Mouse (Mus musculus): ENCODE measurements at regions not wholly inside any gene's neighbourhood (a gene's known extent, or its start where the extent isn't known, plus 50 kb on each side); places are given as distances from the start of the nearest gene placed in this dataset.
A peak's percentile ranks its signal among the peaks of the same experiment; 100 is the strongest.

DNA sequence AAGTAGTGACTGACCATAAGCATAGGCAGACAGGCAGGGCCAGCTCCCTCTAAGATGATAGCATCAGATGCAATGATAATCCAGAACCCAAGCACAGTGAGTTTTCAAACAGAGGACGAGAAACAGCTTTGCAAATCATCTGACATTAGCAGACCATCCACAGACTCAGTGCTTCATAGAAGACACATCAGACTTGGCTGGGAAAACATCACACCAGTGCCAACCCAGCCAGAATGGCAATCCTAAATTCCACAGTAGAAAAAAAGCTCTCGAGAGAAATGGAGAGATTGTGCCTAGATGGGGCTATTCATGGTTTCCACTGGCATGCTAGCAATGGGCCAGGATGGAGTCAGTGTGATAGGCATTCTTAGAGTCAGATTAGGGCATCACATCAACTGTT, 319.1 kb downstream of the 9330182O14Rik start:
- Histone ChIP-seq H3K4me2 (ENCODE audit: low read depth, low read length) (no peak overlapping the region), H3K36me3 (ENCODE audit: control insufficient read depth, insufficient read depth) (no peaks in the 10 kb centered on the region), H3K27me3 (ENCODE audit: control insufficient read depth, insufficient read depth, low read length) (no peaks in the 10 kb centered on the region), H3K27ac (ENCODE audit: low read length) (no peak overlapping the region), H3K4me3 (ENCODE audit: low read length) (no peak overlapping the region), H3K9me3 (replicated peaks; ENCODE audit: control insufficient read depth, low read length) (no peaks in the 10 kb centered on the region), H3K9ac (ENCODE audit: low read length) (no peak overlapping the region), H3K4me1 (ENCODE audit: control insufficient read depth, insufficient read depth, low read length) (no peaks in the 10 kb centered on the region)
- ATAC-seq (replicated peaks; ENCODE audit: extremely low read depth, insufficient read depth, low FRiP score) = no peak
- 55% methylated on average over 2 of the region's 2 CpGs for WGBS

- WGBS = 25% methylated on average over 7 of the region's 7 CpGs
- no peak for ATAC-seq (replicated peaks; ENCODE audit: extremely low read depth, insufficient read depth, low FRiP score)
- Histone ChIP-seq H3K9me3 (replicated peaks; ENCODE audit: control insufficient read depth, low read length) (no peaks in the 10 kb centered on the region), H3K36me3 (ENCODE audit: control insufficient read depth, insufficient read depth) (no peaks in the 10 kb centered on the region), H3K4me3 (ENCODE audit: low read length) (peak overlapping the region; percentile 34), H3K4me2 (ENCODE audit: low read depth, low read length) (peak overlapping the region; percentile 60), H3K27ac (ENCODE audit: low read length) (no peak overlapping the region), H3K4me1 (ENCODE audit: control insufficient read depth, insufficient read depth, low read length) (peaks cover 4% of the 10 kb centered on the region), H3K27me3 (ENCODE audit: control insufficient read depth, insufficient read depth, low read length) (no peaks in the 10 kb centered on the region), H3K9ac (ENCODE audit: low read length) (no peak overlapping the region)
These were observed 341.6 kb downstream of the 9330182O14Rik start for GRCm38 (mm10) chr15:40475659-40476355.

- H3K27ac ChIP-seq (ENCODE audit: low read length) = no peak overlapping the region
- no peaks in the 10 kb centered on the region for H3K9me3 ChIP-seq (replicated peaks; ENCODE audit: control insufficient read depth, low read length)
- H3K4me2 ChIP-seq (ENCODE audit: low read depth, low read length) = no peak overlapping the region
- no peak overlapping the region for H3K4me3 ChIP-seq (ENCODE audit: low read length)
- H3K27me3 ChIP-seq (ENCODE audit: control insufficient read depth, insufficient read depth, low read length) = no peaks in the 10 kb centered on the region
- no peak overlapping the region for H3K9ac ChIP-seq (ENCODE audit: low read length)
- H3K36me3 ChIP-seq (ENCODE audit: control insufficient read depth, insufficient read depth) = no peaks in the 10 kb centered on the region
- 71% methylated on average over 1 of the region's 1 CpGs for WGBS
- ATAC-seq (replicated peaks; ENCODE audit: extremely low read depth, insufficient read depth, low FRiP score) = no peak
- peaks cover 4% of the 10 kb centered on the region for H3K4me1 ChIP-seq (ENCODE audit: control insufficient read depth, insufficient read depth, low read length)
These were observed 346.2 kb downstream of the 9330182O14Rik start for GRCm38 (mm10) chr15:40480386-40480785.

DNA sequence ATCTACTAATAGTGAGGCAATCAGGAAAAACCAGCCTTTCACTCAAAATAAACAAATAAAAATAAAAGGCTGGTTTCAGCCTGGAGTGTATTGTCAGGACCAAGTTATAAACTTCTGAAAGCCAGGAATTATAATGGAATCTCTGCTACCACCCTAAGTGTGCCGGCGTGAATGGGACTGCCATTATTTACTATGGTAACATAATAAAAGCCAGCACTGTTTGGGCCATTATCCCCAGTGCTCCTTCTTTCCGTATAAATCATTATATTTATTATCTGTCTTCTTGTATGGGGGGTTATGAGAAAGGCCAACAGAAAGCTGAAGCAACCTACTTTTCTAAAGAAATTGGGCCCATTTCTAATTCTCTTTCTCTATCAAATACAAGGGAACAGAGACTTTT, 347.1 kb downstream of the 9330182O14Rik start:
- Histone ChIP-seq H3K4me2 (ENCODE audit: low read depth, low read length) (no peak overlapping the region), H3K27ac (ENCODE audit: low read length) (no peak overlapping the region), H3K36me3 (ENCODE audit: control insufficient read depth, insufficient read depth) (no peaks in the 10 kb centered on the region), H3K4me1 (ENCODE audit: control insufficient read depth, insufficient read depth, low read length) (no peaks in the 10 kb centered on the region; the same call in 1 of the 2 replicates), H3K9me3 (replicated peaks; ENCODE audit: control insufficient read depth, low read length) (no peaks in the 10 kb centered on the region), H3K4me3 (ENCODE audit: low read length) (no peak overlapping the region), H3K27me3 (ENCODE audit: control insufficient read depth, insufficient read depth, low read length) (no peaks in the 10 kb centered on the region), H3K9ac (ENCODE audit: low read length) (no peak overlapping the region)
- ATAC-seq (replicated peaks; ENCODE audit: extremely low read depth, insufficient read depth, low FRiP score) = no peak
- 73% methylated on average over 3 of the region's 3 CpGs for WGBS

DNA sequence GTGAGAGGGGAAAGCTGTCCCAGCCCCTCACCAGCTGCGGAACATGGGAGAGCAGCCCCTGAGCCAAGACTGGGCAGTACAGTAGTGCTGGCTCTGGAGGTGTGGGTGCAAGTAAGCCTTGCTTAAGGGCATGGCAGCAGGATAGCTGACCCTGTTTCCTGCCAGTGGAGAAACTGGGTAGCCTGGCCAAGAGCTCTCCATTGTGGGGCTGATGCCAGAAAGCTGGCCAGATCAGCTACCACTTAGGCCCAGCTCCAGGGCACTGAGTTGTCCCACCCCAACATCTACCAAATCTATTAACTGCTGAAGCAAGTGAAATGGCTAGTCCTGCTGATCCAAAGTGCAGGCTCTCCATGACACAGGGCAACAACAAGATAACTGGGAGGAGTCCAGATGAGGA, 351.8 kb downstream of the 9330182O14Rik start:
- Histone ChIP-seq H3K9me3 (replicated peaks; ENCODE audit: control insufficient read depth, low read length) (no peaks in the 10 kb centered on the region), H3K36me3 (ENCODE audit: control insufficient read depth, insufficient read depth) (no peaks in the 10 kb centered on the region), H3K4me1 (ENCODE audit: control insufficient read depth, insufficient read depth, low read length) (no peaks in the 10 kb centered on the region), H3K27me3 (ENCODE audit: control insufficient read depth, insufficient read depth, low read length) (no peaks in the 10 kb centered on the region), H3K9ac (ENCODE audit: low read length) (no peak overlapping the region), H3K4me2 (ENCODE audit: low read depth, low read length) (no peak overlapping the region), H3K27ac (ENCODE audit: low read length) (no peak overlapping the region), H3K4me3 (ENCODE audit: low read length) (no peak overlapping the region)
- 90% methylated on average over 1 of the region's 1 CpGs for WGBS
- ATAC-seq (replicated peaks; ENCODE audit: extremely low read depth, insufficient read depth, low FRiP score) = no peak

DNA sequence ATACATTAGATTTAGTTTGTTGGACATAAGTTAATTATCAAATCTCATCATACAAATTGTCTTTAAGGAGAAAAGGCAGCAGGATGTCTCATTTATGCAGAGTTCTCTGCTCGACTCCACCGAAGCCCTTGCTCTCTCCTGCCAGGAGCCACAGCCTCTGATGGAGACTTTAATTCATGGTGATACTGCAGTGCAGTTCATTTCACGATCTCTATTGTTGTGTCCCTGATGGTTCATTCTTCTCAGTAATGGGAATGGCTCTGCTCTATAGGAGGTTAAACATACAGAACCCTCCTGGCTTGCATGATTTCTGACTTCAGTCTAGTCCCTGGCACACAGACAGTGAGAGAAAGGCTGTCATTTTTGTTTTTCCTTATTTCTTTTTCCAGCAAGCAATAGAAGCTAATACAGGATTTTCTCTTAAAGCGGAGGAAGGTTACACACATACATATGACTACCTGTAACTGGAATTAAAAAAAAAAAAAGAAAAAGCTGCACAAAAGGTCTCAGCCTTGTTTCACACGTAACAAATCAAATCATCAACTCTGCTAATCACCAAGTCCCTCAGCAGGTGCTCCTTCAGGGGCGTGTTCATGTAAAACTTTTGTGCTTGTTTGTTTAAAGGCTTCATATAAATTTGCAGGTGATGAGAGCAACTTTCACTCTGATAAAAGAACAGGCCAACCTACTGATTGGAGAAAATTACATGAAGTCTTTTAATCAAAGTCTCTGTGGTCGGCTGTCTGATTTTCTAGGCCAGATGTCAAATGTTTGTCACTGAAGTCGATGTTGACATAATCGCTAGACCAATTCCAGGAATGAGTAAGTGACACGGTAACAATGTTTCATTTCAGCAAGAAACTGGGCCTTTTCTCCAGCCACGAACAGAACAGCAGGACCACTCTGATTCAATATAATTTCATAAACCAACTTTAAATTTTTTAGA, 367.3 kb downstream of the 9330182O14Rik start:
- no peaks in the 10 kb centered on the region for H3K27me3 ChIP-seq (ENCODE audit: control insufficient read depth, insufficient read depth, low read length)
- no peaks in the 10 kb centered on the region for H3K9me3 ChIP-seq (replicated peaks; ENCODE audit: control insufficient read depth, low read length)
- no peak for ATAC-seq (replicated peaks; ENCODE audit: extremely low read depth, insufficient read depth, low FRiP score)
- H3K36me3 ChIP-seq (ENCODE audit: control insufficient read depth, insufficient read depth) = no peaks in the 10 kb centered on the region
- H3K4me1 ChIP-seq (ENCODE audit: control insufficient read depth, insufficient read depth, low read length) = no peaks in the 10 kb centered on the region
- H3K9ac ChIP-seq (ENCODE audit: low read length) = no peak overlapping the region
- no peak overlapping the region for H3K4me2 ChIP-seq (ENCODE audit: low read depth, low read length)
- no peak overlapping the region for H3K4me3 ChIP-seq (ENCODE audit: low read length)
- 57% methylated on average over 11 of the region's 11 CpGs for WGBS
- no peak overlapping the region for H3K27ac ChIP-seq (ENCODE audit: low read length)

DNA sequence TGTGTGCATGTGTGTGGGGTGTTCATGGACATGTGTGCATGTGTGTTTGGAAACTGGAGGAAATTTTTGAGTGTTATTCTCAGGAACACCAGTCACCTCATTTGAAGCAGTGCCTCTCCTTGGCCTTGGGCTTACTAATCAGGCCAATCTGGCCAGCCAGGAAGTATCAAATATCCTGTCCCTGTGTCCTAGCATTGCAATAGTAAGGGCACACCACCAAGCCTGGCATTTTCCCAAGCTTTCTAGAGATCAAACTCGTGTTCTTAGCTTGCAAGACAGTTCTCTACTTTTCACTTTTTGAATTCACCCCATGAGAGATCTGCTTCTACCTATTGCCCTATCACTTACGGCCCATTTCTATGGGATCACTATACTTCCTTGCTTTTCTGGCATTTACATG, 376.7 kb downstream of the 9330182O14Rik start:
- no peaks in the 10 kb centered on the region for H3K36me3 ChIP-seq (ENCODE audit: control insufficient read depth, insufficient read depth)
- no peak overlapping the region for H3K4me2 ChIP-seq (ENCODE audit: low read depth, low read length)
- H3K9ac ChIP-seq (ENCODE audit: low read length) = no peak overlapping the region
- H3K27me3 ChIP-seq (ENCODE audit: control insufficient read depth, insufficient read depth, low read length) = no peaks in the 10 kb centered on the region
- H3K4me1 ChIP-seq (ENCODE audit: control insufficient read depth, insufficient read depth, low read length) = no peaks in the 10 kb centered on the region
- H3K9me3 ChIP-seq (replicated peaks; ENCODE audit: control insufficient read depth, low read length) = no peaks in the 10 kb centered on the region
- ATAC-seq (replicated peaks; ENCODE audit: extremely low read depth, insufficient read depth, low FRiP score) = no peak
- no peak overlapping the region for H3K4me3 ChIP-seq (ENCODE audit: low read length)
- H3K27ac ChIP-seq (ENCODE audit: low read length) = no peak overlapping the region
- 45% methylated on average over 2 of the region's 2 CpGs for WGBS

- 52% methylated on average over 2 of the region's 2 CpGs for WGBS
- H3K27ac ChIP-seq (ENCODE audit: low read length) = no peak overlapping the region
These were observed 390.2 kb downstream of the 9330182O14Rik start for GRCm38 (mm10) chr15:40524350-40524749.

DNA sequence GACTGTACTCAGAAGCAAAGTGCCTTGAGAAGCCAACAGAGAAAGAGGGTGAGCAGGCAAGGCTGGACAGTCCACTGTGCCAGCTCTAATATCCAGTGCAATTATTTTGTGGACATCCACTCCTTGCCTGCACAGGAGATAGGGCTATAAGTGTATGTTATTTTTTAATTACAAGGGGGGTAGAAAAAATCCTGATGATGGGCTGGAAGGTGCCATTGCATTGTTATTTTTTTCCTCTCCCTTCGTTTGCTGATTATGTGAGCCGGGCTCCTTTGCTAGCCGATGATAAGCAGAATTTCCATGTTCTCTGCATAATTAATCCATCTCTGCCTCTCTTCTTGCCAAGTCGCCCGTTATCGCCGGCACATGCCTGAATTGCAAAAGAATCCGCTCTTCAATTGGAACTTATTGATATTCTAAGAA, 399.3 kb downstream of the 9330182O14Rik start:
- no peak overlapping the region for H3K27ac ChIP-seq (ENCODE audit: low read length)
- H3K4me2 ChIP-seq (ENCODE audit: low read depth, low read length) = no peak overlapping the region
- WGBS = 72% methylated on average over 8 of the region's 8 CpGs
- no peaks in the 10 kb centered on the region for H3K4me1 ChIP-seq (ENCODE audit: control insufficient read depth, insufficient read depth, low read length)
- H3K9me3 ChIP-seq (replicated peaks; ENCODE audit: control insufficient read depth, low read length) = no peaks in the 10 kb centered on the region
- no peaks in the 10 kb centered on the region for H3K36me3 ChIP-seq (ENCODE audit: control insufficient read depth, insufficient read depth)
- no peaks in the 10 kb centered on the region for H3K27me3 ChIP-seq (ENCODE audit: control insufficient read depth, insufficient read depth, low read length)
- no peak overlapping the region for H3K4me3 ChIP-seq (ENCODE audit: low read length)
- H3K9ac ChIP-seq (ENCODE audit: low read length) = no peak overlapping the region
- ATAC-seq (replicated peaks; ENCODE audit: extremely low read depth, insufficient read depth, low FRiP score) = no peak

More at GRCm38 (mm10) chr15:40524350-40524749, 390.2 kb downstream of the 9330182O14Rik start:
- H3K36me3 ChIP-seq (ENCODE audit: control insufficient read depth, insufficient read depth) = no peaks in the 10 kb centered on the region
- H3K4me2 ChIP-seq (ENCODE audit: low read depth, low read length) = no peak overlapping the region
- H3K4me1 ChIP-seq (ENCODE audit: control insufficient read depth, insufficient read depth, low read length) = no peaks in the 10 kb centered on the region
- H3K9me3 ChIP-seq (replicated peaks; ENCODE audit: control insufficient read depth, low read length) = no peaks in the 10 kb centered on the region
- H3K9ac ChIP-seq (ENCODE audit: low read length) = no peak overlapping the region
- no peak for ATAC-seq (replicated peaks; ENCODE audit: extremely low read depth, insufficient read depth, low FRiP score)
- H3K4me3 ChIP-seq (ENCODE audit: low read length) = no peak overlapping the region
- H3K27me3 ChIP-seq (ENCODE audit: control insufficient read depth, insufficient read depth, low read length) = no peaks in the 10 kb centered on the region
